Mouse (Mus musculus) stomach, postnatal 0 days (tissue): ENCODE measurements around the gene Arpp21. TPM values are rescaled to one million over a fixed set of nuclear protein-coding genes. Genes with fewer than 3 reads are reported as not detected.

Source experiments
- ATAC-seq: fragments of 200-750 bp; cut with Nextera tagmentation; 2 replicates; pipeline ENCODE4 v1.8.0; 2017; ENCODE audit not compliant: low FRiP score, low TSS enrichment
- DNase-seq: peaks from one replicate; pipeline ENCODE4 v3.0.0-alpha.2; 2016; ENCODE audit warnings: low spot score
- H3K27ac ChIP-seq: fragments of 300-500 bp; sonication (generic); replicated peaks from 2 replicates; pipeline ENCODE4 v1.5.1; 2014; ENCODE audit warnings: mild to moderate bottlenecking, control low read depth
- H3K27me3 ChIP-seq: fragments of 300-500 bp; sonication (generic); 2 replicates; pipeline ENCODE4 v1.6.1; 2014; ENCODE audit warnings: low read length; ENCODE audit not compliant: control insufficient read depth, insufficient read depth
- H3K36me3 ChIP-seq: fragments of 300-500 bp; sonication (generic); 2 replicates; pipeline ENCODE4 v1.6.1; 2014; ENCODE audit warnings: low read length, mixed read lengths; ENCODE audit not compliant: control insufficient read depth, insufficient read depth
- H3K4me1 ChIP-seq: fragments of 300-500 bp; sonication (generic); replicated peaks from 2 replicates; pipeline ENCODE4 v1.6.1; 2014; ENCODE audit warnings: antibody characterized with exemption; ENCODE audit not compliant: control insufficient read depth, insufficient read depth
- H3K4me2 ChIP-seq: fragments of 300-500 bp; sonication (generic); replicated peaks from 2 replicates; pipeline ENCODE4 v1.6.1; 2014; ENCODE audit warnings: low read depth, mild to moderate bottlenecking, control low read depth, moderate library complexity
- H3K4me3 ChIP-seq: fragments of 300-500 bp; sonication (generic); 2 replicates; pipeline ENCODE4 v1.5.1; 2014; ENCODE audit warnings: low read depth, low read length, control low read depth
- H3K9ac ChIP-seq: fragments of 300-500 bp; sonication (generic); 2 replicates; pipeline ENCODE4 v1.6.1; 2014; ENCODE audit warnings: mild to moderate bottlenecking, low read length, control low read depth, mixed read lengths
- H3K9me3 ChIP-seq: fragments of 300-500 bp; sonication (generic); 2 replicates; pipeline ENCODE4 v1.6.1; 2016; ENCODE audit warnings: low read length; ENCODE audit not compliant: control insufficient read depth
- CTCF ChIP-seq: IDR thresholded peaks from 2 replicates; pipeline ENCODE4 v1.5.1; 2016; ENCODE audit warnings: antibody characterized with exemption, low read depth, mild to moderate bottlenecking, moderate library complexity
- EP300 ChIP-seq: optimal IDR thresholded peaks from 2 replicates; pipeline ENCODE3; 2016; ENCODE audit warnings: antibody characterized with exemption
- WGBS: fragments of 180-500 bp; shearing (Covaris S2); extraction: QIAGEN DNeasy Blood & Tissue Kit; methylation state at CpG from one replicate; pipeline ENCODE4 v1.1.7; 2014; 5-methylcytosine and 5-hydroxymethylcytosine counted together
- polyA plus RNA-seq: library from polyadenylated mRNA; unstranded; fragments of >200 nt; fragmentation: Nextera tagmentation; extraction: Ambion mirVana; gene quantifications from 2 replicates; pipeline ENCODE4 v1.2.1, GENCODE M21; 2015

The Arpp21 gene
- polyA plus RNA-seq, 1 experiment from 2014 or later = 1.2 TPM

- 79% methylated on average over 4 of the region's 4 CpGs for WGBS
- Histone ChIP-seq H3K36me3 (no peaks in the 10 kb centered on the region), H3K4me3 (no peak overlapping the region), H3K27me3 (no peaks in the 10 kb centered on the region), H3K9me3 (no peaks in the 10 kb centered on the region), H3K4me2 (no peak overlapping the region), H3K4me1 (no peaks in the 10 kb centered on the region), H3K9ac (no peak overlapping the region), H3K27ac (no peak overlapping the region)
- no peak for ATAC-seq
- no peak for DNase-seq
- no peak for TF ChIP-seq CTCF
- no peak for TF ChIP-seq EP300
Measured at GRCm38 (mm10) chr9:112217161-112217560, 18.6 kb downstream of the Arpp21 start.

DNA sequence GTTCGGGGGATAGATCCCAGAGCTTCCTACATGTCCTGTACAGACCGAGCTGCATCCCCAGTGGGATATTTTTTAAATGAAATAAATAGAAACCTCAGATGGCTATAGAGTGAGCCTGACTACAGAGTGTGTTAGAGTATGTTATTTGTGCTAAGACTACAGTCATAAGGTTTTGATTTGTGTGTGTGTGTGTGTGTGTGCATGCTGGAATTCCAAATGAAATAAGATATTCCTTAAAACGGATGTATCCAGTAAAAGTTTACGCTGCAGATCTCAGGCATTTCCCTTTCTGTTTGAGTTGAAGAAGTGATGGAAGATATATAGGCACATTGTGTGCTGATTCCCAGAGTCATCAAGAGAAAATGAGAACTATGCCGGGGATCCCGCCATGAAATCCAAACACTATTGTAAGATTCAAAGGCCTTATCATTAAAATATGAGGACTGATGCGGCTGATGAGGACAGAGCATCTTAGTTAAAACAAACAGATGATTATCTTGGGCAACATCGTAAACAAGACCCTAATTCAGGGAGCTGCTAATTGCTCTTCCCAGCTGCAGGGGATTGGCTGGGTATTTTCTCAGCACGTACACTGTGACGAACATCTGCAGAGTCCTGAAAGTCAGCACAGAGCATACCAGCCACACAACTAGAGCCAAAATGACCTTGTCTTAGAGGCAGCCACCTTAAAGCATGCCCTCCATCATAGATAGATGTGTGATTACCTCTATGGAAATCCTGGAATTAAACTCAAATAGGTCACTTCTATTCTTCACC, 20.5 kb downstream of the Arpp21 start:
- Histone ChIP-seq H3K27ac (no peak overlapping the region), H3K4me1 (no peaks in the 10 kb centered on the region), H3K4me3 (no peak overlapping the region), H3K36me3 (no peaks in the 10 kb centered on the region), H3K9me3 (no peaks in the 10 kb centered on the region), H3K9ac (no peak overlapping the region), H3K27me3 (no peaks in the 10 kb centered on the region), H3K4me2 (no peak overlapping the region)
- TF ChIP-seq EP300 = no peak
- ATAC-seq (no peak), DNase-seq (no peak)
- 46% methylated on average over 10 of the region's 10 CpGs for WGBS

- Histone ChIP-seq H3K36me3 (no peaks in the 10 kb centered on the region), H3K9me3 (no peaks in the 10 kb centered on the region), H3K4me2 (no peak overlapping the region), H3K4me1 (no peaks in the 10 kb centered on the region), H3K4me3 (no peak overlapping the region), H3K9ac (no peak overlapping the region), H3K27ac (no peak overlapping the region), H3K27me3 (no peaks in the 10 kb centered on the region)
- peak; percentile 46 for TF ChIP-seq CTCF
- TF ChIP-seq EP300 = no peak
- DNase-seq (no peak), ATAC-seq (no peak)
- 43% methylated on average over 10 of the region's 10 CpGs for WGBS
Measured at GRCm38 (mm10) chr9:112213411-112214255, 22.1 kb downstream of the Arpp21 start.

DNA sequence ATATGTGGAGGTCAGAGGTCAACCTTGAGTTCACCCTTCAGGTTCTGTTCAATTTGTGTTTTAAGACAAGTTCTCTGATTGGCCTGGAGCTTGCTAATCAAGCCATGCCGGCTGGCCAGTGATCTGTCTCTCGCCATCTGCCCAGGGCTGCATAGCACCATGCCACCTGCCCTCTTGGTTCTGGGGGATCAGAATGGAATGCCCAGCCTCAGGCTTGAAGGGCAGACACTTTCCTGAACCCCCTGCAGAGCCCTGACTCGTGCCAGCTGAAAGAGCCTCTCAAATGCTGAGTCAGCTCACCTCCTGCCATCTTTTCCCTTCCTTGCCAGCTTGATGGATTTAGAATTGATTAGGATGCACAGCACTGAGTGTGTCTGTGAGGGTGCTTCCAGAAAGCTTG, 25.9 kb downstream of the Arpp21 start:
- ATAC-seq (no peak), DNase-seq (no peak)
- Histone ChIP-seq H3K4me1 (no peaks in the 10 kb centered on the region), H3K4me2 (no peak overlapping the region), H3K4me3 (no peak overlapping the region), H3K27ac (no peak overlapping the region), H3K36me3 (no peaks in the 10 kb centered on the region), H3K27me3 (no peaks in the 10 kb centered on the region), H3K9me3 (no peaks in the 10 kb centered on the region), H3K9ac (no peak overlapping the region)
- TF ChIP-seq EP300 = no peak
- TF ChIP-seq CTCF = no peak
- WGBS = 66% methylated on average over 3 of the region's 3 CpGs

- no peaks in the 10 kb centered on the region for H3K4me1 ChIP-seq
- H3K27me3 ChIP-seq = no peaks in the 10 kb centered on the region
- no peaks in the 10 kb centered on the region for H3K36me3 ChIP-seq
- peak; percentile 32 for DNase-seq
- H3K9me3 ChIP-seq = no peaks in the 10 kb centered on the region
- TF ChIP-seq CTCF = no peak
- no peak for TF ChIP-seq EP300
- H3K27ac ChIP-seq = no peak overlapping the region
- no peak overlapping the region for H3K9ac ChIP-seq
- H3K4me2 ChIP-seq = no peak overlapping the region
- ATAC-seq = peak; percentile 42; the same call in 1 of the 2 replicates
- WGBS = 27% methylated on average over 4 of the region's 4 CpGs
- no peak overlapping the region for H3K4me3 ChIP-seq
Measured at GRCm38 (mm10) chr9:112207767-112208166, 28.0 kb downstream of the Arpp21 start.

DNA sequence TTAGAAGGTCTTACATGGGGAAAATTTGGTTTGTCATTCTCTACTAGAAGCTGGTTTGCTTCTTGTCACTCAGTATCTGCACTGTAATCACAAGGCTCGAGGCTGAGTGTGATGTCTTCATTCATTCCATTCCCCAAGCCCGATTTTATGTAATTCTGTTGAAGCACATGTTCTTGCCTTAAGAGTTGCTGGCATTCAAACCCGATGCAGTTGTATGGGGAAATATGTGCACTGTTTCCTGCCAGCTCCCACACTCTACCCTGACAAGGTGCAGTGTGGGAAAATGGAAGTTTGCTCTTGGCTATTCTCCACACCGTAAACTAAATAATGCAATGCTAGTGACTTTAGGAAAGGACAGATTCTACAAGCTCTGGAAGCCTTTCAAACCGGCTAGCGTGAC, 37.4 kb downstream of the Arpp21 start:
- 78% methylated on average over 6 of the region's 6 CpGs for WGBS
- no peak for ATAC-seq
- no peak overlapping the region for H3K4me3 ChIP-seq
- TF ChIP-seq EP300 = no peak
- TF ChIP-seq CTCF = no peak
- no peaks in the 10 kb centered on the region for H3K27me3 ChIP-seq
- no peaks in the 10 kb centered on the region for H3K36me3 ChIP-seq
- no peaks in the 10 kb centered on the region for H3K4me1 ChIP-seq
- no peaks in the 10 kb centered on the region for H3K9me3 ChIP-seq
- H3K4me2 ChIP-seq = no peak overlapping the region
- DNase-seq = no peak
- no peak overlapping the region for H3K9ac ChIP-seq
- no peak overlapping the region for H3K27ac ChIP-seq
